Mouse (Mus musculus) ovary, adult 18-20 months (tissue): ENCODE data around the gene Psma7.

Experiments used
- DNase-seq: peaks from one replicate; pipeline ENCODE4 v3.0.0; 2022; ENCODE audit warnings: low spot score, mixed read lengths

Psma7 gene

GRCm38 (mm10) chr2:180001635-180002034 is 40.6 kb downstream of the Psma7 start:
- no peak for DNase-seq

- no peak for DNase-seq
Measured at GRCm38 (mm10) chr2:179998431-179998830, 43.8 kb downstream of the Psma7 start.

- DNase-seq, result no peak
Measured at GRCm38 (mm10) chr2:179993071-179993470, 49.2 kb downstream of the Psma7 start.

GRCm38 (mm10) chr2:179989098-179989497 is 53.1 kb downstream of the Psma7 start:
- DNase-seq, result no peak

- DNase-seq, result no peak
Measured at GRCm38 (mm10) chr2:179986437-179987022, 55.7 kb downstream of the Psma7 start.
